Mouse (Mus musculus) monocyte, adult 5-6 weeks (primary cell): ENCODE data around the gene Dmp1. TPM values are rescaled to one million over a fixed set of nuclear protein-coding genes. Genes with fewer than 3 reads are reported as not detected.

ENCODE experiments used
- ATAC-seq: fragments of 153-309, 156-312 bp; replicated peaks from 2 replicates; pipeline ENCODE4 v1.8.0; 2017; ENCODE audit warnings: mild to moderate bottlenecking; ENCODE audit not compliant: low TSS enrichment, insufficient number of reproducible peaks, severe bottlenecking, poor library complexity, low FRiP score
- total RNA-seq: library from RNA; stranded (forward); fragments of 200-1000, 200-491, 200-594 nt; gene quantifications from 3 replicates; pipeline ENCODE4 v1.2.3, GENCODE M21; 2017

The Dmp1 gene
- total RNA-seq = not detected in 3 replicates

DNA sequence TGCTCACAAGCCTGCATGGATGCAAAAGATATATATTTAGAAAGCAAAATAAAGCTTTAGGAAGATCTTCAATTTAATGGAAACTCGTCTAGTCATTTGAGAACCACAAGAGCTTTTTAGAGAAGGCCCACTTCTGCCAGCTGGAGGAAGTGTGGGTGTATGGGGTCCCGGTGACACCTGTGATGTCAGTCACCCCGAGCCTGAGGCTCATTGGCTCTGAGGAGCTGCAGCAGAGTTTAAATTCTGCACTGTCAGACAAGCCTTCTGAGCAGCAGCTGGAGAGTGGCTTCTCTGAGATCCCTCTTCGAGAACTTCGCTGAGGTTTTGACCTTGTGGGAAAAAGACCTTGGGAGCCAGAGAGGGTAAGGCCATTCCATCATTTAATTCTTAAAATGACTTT, at the start of gene Dmp1:
Gene Dmp1, plus strand, starts transcription at position 263 of the 400 bp plus-strand sequence.
- no peak for ATAC-seq

GRCm38 (mm10) chr5:104157701-104158100, 44.7 kb upstream of the Dmp1 start:
- ATAC-seq = no peak

- no peak for ATAC-seq
Measured at GRCm38 (mm10) chr5:104158332-104159052, 43.9 kb upstream of the Dmp1 start.

DNA sequence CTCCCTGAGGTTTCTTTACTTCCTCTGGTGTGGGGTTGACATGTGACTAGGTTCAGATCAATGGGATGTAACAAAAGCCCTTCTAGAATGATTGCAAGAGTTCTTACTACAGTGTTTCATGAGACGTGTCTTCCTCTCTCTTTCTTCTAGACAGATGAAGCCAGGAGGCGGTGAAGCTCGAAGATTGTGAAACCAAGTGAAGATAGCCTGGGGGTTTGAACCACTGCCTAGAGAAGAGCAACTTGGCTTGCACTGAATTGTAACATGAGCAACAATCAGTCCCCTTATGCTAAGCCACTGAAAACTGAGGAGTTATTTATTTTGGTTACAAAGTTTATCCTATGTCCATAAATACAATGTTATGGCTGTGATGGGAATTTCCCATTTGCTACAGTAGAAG, 41.8 kb upstream of the Dmp1 start:
- ATAC-seq = no peak

GRCm38 (mm10) chr5:104161390-104161789, 41.0 kb upstream of the Dmp1 start:
- no peak for ATAC-seq

DNA sequence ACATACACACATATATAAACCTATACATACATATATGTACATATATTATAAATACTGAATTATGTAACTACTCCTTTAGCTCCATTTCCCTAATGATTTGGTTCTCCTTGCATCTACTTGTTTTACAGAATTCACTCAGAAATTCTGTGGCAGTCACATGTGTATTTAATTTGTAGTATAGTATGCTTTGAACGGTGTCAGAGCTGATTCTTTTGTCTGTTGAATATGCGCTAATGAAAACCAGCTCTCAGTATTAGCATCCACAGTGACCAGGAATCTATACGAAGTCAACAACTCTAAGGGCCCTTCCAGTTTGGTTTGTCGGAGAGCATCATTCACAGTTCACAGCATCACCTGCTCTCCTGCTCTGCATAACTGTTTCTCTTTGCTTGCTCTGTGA, 38.9 kb upstream of the Dmp1 start:
- ATAC-seq = no peak

DNA sequence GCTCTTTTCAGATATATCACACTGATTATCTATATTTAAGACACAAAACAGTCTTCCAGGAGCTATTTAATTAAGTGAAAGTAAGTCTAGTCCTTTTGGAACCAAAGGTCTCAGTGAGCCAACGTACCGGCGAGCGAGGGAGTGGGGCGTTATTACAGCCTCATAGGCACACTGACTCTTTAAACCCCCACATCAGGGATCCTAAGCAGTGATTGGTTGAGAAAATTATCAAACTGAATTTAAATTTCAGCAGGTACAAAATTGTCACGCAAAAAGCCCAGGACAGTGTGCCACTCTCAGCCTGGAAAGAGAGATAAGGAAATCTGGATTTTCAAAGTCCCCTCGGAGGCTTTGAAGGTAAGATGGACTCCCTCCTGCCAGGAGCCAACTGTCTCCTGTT, 32.0 kb upstream of the Dmp1 start, which contains the start of gene Dspp:
Gene Dspp, plus strand, starts transcription at position 301 of the 400 bp plus-strand sequence.
- no peak for ATAC-seq

GRCm38 (mm10) chr5:104173094-104173493, 29.3 kb upstream of the Dmp1 start:
- no peak for ATAC-seq

DNA sequence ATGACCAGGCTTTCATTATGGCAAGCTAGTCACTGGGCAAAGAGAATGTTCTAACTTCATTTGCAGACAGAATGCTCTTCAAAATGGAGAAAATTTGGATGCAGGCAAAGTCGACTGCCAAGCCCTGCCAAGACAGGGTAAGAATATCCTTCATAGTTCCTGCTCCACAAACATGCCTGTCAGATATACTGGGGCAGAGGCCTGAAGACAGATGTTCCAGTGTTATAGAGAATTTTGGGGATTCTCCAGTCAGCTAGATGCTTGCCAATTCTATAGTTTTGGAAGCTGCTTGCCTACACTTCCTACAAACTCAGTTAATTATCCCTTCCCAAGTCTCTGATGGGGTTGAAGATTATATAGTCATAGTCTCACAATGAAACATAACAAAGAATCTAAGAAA, 18.7 kb upstream of the Dmp1 start:
- ATAC-seq = no peak

DNA sequence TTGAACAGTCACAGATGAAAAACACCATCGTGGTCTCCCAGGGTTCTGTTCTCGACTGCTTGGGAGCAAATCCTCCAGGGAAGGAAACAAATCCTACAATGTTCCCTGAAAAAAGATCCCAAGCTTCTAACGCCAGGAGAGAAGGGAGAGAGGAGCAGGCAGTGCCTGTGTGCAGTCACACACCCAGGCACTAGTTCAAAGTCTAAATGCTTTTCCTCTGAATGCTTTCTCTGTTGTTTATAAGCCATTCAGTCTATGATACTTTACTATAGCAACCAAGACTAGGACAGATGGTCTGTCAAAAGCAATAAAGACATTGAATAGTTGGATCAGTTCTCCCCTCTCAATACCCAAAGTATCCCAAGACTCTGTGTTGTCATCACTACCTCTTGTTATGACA, 15.1 kb upstream of the Dmp1 start:
- ATAC-seq = no peak

DNA sequence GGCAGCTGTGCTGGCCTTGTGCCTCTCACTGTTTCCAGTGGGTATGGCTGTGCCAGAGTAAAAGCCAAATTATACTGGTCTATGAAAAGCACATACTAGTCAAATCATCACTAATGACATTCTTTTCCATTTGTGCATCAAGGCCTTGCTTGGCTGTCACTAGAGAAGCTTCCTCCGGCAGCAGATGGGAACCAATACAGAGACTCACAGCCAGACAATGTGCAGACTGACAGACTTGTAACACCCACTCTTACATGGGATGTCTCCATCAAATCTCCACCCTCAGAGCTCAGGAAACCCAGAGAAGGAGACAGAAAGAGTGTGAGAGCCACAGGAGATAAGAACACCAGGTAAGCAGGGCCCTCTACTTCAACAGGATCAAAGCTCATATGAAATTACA, 7.3 kb upstream of the Dmp1 start:
- ATAC-seq = no peak

GRCm38 (mm10) chr5:104201153-104201950, 1.1 kb upstream of the Dmp1 start:
- ATAC-seq = no peak

DNA sequence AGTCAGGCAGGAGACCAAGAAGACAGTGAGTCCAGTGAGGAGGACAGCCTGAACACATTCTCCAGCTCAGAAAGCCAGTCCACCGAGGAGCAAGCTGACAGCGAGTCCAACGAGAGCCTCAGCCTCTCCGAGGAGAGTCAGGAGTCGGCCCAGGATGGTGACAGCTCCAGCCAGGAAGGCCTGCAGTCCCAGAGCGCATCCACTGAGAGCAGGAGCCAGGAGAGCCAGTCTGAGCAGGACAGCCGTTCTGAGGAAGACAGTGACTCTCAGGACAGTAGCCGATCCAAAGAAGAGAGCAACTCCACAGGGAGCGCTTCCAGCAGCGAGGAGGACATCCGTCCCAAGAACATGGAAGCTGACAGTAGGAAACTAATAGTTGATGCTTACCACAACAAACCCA, 10.1 kb downstream of the Dmp1 start:
- ATAC-seq = no peak

DNA sequence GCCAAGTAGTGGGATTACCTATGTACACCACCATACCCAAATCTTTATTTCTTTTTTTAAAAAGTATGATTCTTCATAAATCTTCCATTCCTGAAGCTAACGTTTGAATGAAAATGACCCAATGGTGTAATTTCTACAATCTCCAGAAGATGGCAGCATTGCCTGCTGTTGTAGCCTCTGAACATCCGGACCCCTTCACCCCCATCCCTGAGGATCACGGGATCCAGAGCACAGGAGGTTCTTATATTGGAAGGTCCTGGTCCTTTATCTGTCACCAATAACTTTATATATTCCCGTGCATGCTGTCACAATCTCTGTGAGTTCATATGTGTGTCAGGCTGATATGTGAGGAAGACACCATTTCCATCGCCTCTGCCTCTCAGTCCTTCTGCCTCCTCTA, 16.5 kb downstream of the Dmp1 start:
- ATAC-seq = no peak

GRCm38 (mm10) chr5:104224299-104224698, 21.9 kb downstream of the Dmp1 start:
- no peak for ATAC-seq

DNA sequence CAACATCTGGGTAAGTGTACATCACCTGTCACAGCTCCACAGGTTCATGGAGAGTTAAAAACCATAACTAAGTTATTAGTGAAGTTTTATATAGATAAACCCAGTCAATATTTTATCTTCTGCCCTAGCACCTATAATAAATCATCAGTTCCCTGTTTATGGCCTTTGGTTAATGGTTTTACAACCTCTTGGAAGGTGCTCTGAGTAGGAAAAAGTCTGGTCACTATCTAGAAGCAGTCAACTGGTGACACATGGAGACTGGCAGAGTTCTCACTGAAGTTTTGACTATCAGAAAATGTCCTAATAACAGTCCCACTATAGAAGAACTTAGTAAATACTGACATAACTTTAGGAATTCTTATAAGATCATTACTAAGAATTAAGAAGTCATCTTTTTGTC, 22.3 kb downstream of the Dmp1 start:
- no peak for ATAC-seq

DNA sequence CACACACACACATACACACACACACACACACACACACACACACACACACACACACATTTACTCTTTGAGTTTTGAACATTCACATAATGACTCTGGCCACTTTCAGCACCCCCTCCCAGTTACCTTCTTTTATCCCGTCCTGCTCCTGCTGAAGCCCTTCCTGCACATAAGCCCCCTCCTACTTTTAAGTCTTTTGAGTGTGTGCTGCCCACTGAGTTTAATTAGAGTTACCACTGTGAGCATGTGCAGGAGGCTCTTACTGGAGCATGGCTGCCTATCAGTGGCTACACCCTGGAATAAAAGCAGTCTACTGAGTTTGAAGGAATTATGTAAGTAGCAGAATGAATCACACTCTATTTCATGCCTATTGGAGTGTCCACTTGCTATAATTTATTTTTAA, 26.1 kb downstream of the Dmp1 start:
- ATAC-seq = no peak

GRCm38 (mm10) chr5:104236741-104237140, 34.3 kb downstream of the Dmp1 start:
- ATAC-seq = no peak

- ATAC-seq = no peak
Measured at GRCm38 (mm10) chr5:104239674-104240378, 37.4 kb downstream of the Dmp1 start.

DNA sequence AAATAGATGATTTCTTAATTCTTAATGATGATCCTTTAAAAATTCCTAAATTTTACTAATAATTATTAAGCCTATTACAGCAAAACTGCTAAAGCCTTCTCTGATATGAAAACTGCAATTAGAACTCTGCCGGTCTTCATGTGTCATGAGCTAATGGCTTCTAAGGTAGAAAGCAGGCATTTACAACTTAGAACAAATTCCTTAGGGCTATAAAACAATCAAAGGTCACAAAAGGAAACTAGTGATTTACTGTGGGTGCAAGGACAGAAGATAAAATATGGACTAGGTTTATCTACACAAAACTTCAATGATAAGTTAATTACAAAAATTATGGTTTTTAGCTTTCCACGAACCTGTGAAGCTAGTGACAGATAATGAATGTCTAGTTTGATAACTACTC, 41.8 kb downstream of the Dmp1 start:
- ATAC-seq = no peak
